Mouse (Mus musculus) heart, embryonic 12.5 days (tissue): ENCODE results near the gene Cyp2s1. TPM values are rescaled to one million over a fixed set of nuclear protein-coding genes. Genes with fewer than 3 reads are reported as not detected.
A peak's percentile ranks its signal among the peaks of the same experiment; 100 is the strongest.

Source experiments
- ATAC-seq: fragments of 200-750 bp; cut with Nextera tagmentation; 2 replicates; pipeline ENCODE4 v1.8.0; 2017; ENCODE audit warnings: moderate TSS enrichment, moderate library complexity; ENCODE audit not compliant: insufficient number of reproducible peaks, low FRiP score
- H3K27ac ChIP-seq: fragments of 300-500 bp; sonication (generic); 2 replicates; pipeline ENCODE4 v1.5.1; 2016; ENCODE audit warnings: mild to moderate bottlenecking, moderate library complexity; ENCODE audit not compliant: poor library complexity, severe bottlenecking
- H3K27me3 ChIP-seq: fragments of 300-500 bp; sonication (generic); replicated peaks from 2 replicates; pipeline ENCODE4 v1.6.1; 2016; ENCODE audit warnings: mild to moderate bottlenecking, moderate library complexity
- H3K36me3 ChIP-seq: fragments of 300-500 bp; sonication (generic); 2 replicates; pipeline ENCODE4 v1.6.1; 2016; ENCODE audit warnings: mild to moderate bottlenecking, moderate library complexity
- H3K4me1 ChIP-seq: fragments of 300-500 bp; sonication (generic); replicated peaks from 2 replicates; pipeline ENCODE4 v1.6.1; 2016; ENCODE audit warnings: mild to moderate bottlenecking
- H3K4me2 ChIP-seq: fragments of 300-500 bp; sonication (generic); 2 replicates; pipeline ENCODE4 v1.6.1; 2016; ENCODE audit warnings: mild to moderate bottlenecking, moderate library complexity
- H3K4me3 ChIP-seq: fragments of 300-500 bp; sonication (generic); 2 replicates; pipeline ENCODE4 v1.5.1; 2016; ENCODE audit warnings: mild to moderate bottlenecking
- H3K9ac ChIP-seq: fragments of 300-500 bp; sonication (generic); 2 replicates; pipeline ENCODE4 v1.6.1; 2016; ENCODE audit warnings: mild to moderate bottlenecking, moderate library complexity
- H3K9me3 ChIP-seq: fragments of 300-500 bp; sonication (generic); replicated peaks from 2 replicates; pipeline ENCODE4 v1.6.1; 2016; ENCODE audit warnings: mild to moderate bottlenecking, moderate library complexity
- WGBS: fragments of 180-500 bp; shearing (Covaris S2); methylation state at CpG from one replicate; pipeline ENCODE4 v1.1.7; 2016; 5-methylcytosine and 5-hydroxymethylcytosine counted together
- polyA plus RNA-seq: library from polyadenylated mRNA; unstranded; fragments of >200 nt; fragmentation: Nextera tagmentation; extraction: Ambion mirVana; gene quantifications from 2 replicates; pipeline ENCODE4 v1.2.1, GENCODE M21; 2016

Gene Cyp2s1
- polyA plus RNA-seq, 1 experiment from 2014 or later = 3.1 TPM

- H3K27me3 ChIP-seq = no peaks in the 10 kb centered on the region
- peak overlapping the region; percentile 74; the same call in 1 of the 2 replicates for H3K9ac ChIP-seq
- H3K36me3 ChIP-seq = peaks cover 40% of the 10 kb centered on the region
- WGBS = 54% methylated on average over 4 of the region's 4 CpGs
- no peak overlapping the region for H3K4me2 ChIP-seq
- peak overlapping the region; percentile 69; the same call in 1 of the 2 replicates for H3K27ac ChIP-seq
- no peak overlapping the region for H3K4me3 ChIP-seq
- H3K4me1 ChIP-seq = peaks cover 40% of the 10 kb centered on the region
- no peak for ATAC-seq
- no peaks in the 10 kb centered on the region for H3K9me3 ChIP-seq
These were observed 36.0 kb downstream of the Cyp2s1 start for GRCm38 (mm10) chr7:25780753-25781152.

- Histone ChIP-seq H3K9me3 (no peaks in the 10 kb centered on the region), H3K4me3 (no peak overlapping the region), H3K27me3 (no peaks in the 10 kb centered on the region), H3K36me3 (peaks cover 40% of the 10 kb centered on the region), H3K27ac (no peak overlapping the region), H3K4me2 (no peak overlapping the region), H3K4me1 (peaks cover 36% of the 10 kb centered on the region), H3K9ac (no peak overlapping the region)
- 77% methylated on average over 5 of the region's 5 CpGs for WGBS
- ATAC-seq = no peak
These were observed 36.7 kb downstream of the Cyp2s1 start for GRCm38 (mm10) chr7:25780021-25780420.

GRCm38 (mm10) chr7:25768229-25768628 is 48.5 kb downstream of the Cyp2s1 start:
- WGBS = 79% methylated on average over 5 of the region's 5 CpGs
- H3K27me3 ChIP-seq = no peaks in the 10 kb centered on the region
- peaks cover 15% of the 10 kb centered on the region for H3K4me1 ChIP-seq
- no peak overlapping the region for H3K27ac ChIP-seq
- no peak for ATAC-seq
- no peak overlapping the region for H3K4me2 ChIP-seq
- no peaks in the 10 kb centered on the region for H3K9me3 ChIP-seq
- H3K9ac ChIP-seq = no peak overlapping the region
- no peak overlapping the region for H3K4me3 ChIP-seq
- peaks cover 86% of the 10 kb centered on the region for H3K36me3 ChIP-seq

- 82% methylated on average over 6 of the region's 6 CpGs for WGBS
These were observed 50.6 kb downstream of the Cyp2s1 start for GRCm38 (mm10) chr7:25766108-25766507.

GRCm38 (mm10) chr7:25764221-25764620 is 52.5 kb downstream of the Cyp2s1 start:
- H3K9me3 ChIP-seq = no peaks in the 10 kb centered on the region
- H3K4me3 ChIP-seq = no peak overlapping the region
- peaks cover 82% of the 10 kb centered on the region for H3K36me3 ChIP-seq
- H3K4me2 ChIP-seq = no peak overlapping the region
- ATAC-seq = peak; percentile 43
- no peaks in the 10 kb centered on the region for H3K27me3 ChIP-seq
- H3K9ac ChIP-seq = no peak overlapping the region
- H3K4me1 ChIP-seq = peaks cover 15% of the 10 kb centered on the region
- WGBS = 28% methylated on average over 5 of the region's 5 CpGs
- peak overlapping the region; percentile 62 for H3K27ac ChIP-seq

More at GRCm38 (mm10) chr7:25766108-25766507, 50.6 kb downstream of the Cyp2s1 start:
- no peak overlapping the region for H3K4me3 ChIP-seq
- peaks cover 82% of the 10 kb centered on the region for H3K36me3 ChIP-seq
- peaks cover 15% of the 10 kb centered on the region for H3K4me1 ChIP-seq
- ATAC-seq = no peak
- H3K9ac ChIP-seq = no peak overlapping the region
- H3K27ac ChIP-seq = no peak overlapping the region
- H3K27me3 ChIP-seq = no peaks in the 10 kb centered on the region
- H3K4me2 ChIP-seq = no peak overlapping the region
- no peaks in the 10 kb centered on the region for H3K9me3 ChIP-seq

- Histone ChIP-seq H3K36me3 (peaks cover 82% of the 10 kb centered on the region), H3K4me1 (peaks cover 15% of the 10 kb centered on the region)
These were observed 53.0 kb downstream of the Cyp2s1 start for GRCm38 (mm10) chr7:25763678-25764077.

GRCm38 (mm10) chr7:25761354-25761753 is 55.4 kb downstream of the Cyp2s1 start:
- Histone ChIP-seq H3K27ac (no peak overlapping the region), H3K4me2 (no peak overlapping the region), H3K9ac (no peak overlapping the region), H3K4me1 (peaks cover 15% of the 10 kb centered on the region), H3K27me3 (no peaks in the 10 kb centered on the region), H3K9me3 (no peaks in the 10 kb centered on the region), H3K36me3 (peaks cover 69% of the 10 kb centered on the region), H3K4me3 (no peak overlapping the region)
- ATAC-seq = no peak
- WGBS = 75% methylated on average over 10 of the region's 10 CpGs

More at GRCm38 (mm10) chr7:25763678-25764077, 53.0 kb downstream of the Cyp2s1 start:
- H3K27me3 ChIP-seq = no peaks in the 10 kb centered on the region
- H3K27ac ChIP-seq = peak overlapping the region; percentile 62
- H3K9ac ChIP-seq = no peak overlapping the region
- H3K9me3 ChIP-seq = no peaks in the 10 kb centered on the region
- H3K4me2 ChIP-seq = no peak overlapping the region
- WGBS = 55% methylated on average over 11 of the region's 11 CpGs
- H3K4me3 ChIP-seq = no peak overlapping the region
- peak; percentile 33; the same call in 1 of the 2 replicates for ATAC-seq

- under 1% methylated on average over 18 of the region's 18 CpGs for WGBS
These were observed 60.7 kb downstream of the Cyp2s1 start for GRCm38 (mm10) chr7:25756011-25756410.

GRCm38 (mm10) chr7:25755468-25755833 is 61.3 kb downstream of the Cyp2s1 start:
- no peaks in the 10 kb centered on the region for H3K27me3 ChIP-seq
- H3K4me1 ChIP-seq = peaks cover 22% of the 10 kb centered on the region
- H3K36me3 ChIP-seq = peaks cover 29% of the 10 kb centered on the region
- peak overlapping the region; percentile 94 for H3K27ac ChIP-seq
- no peaks in the 10 kb centered on the region for H3K9me3 ChIP-seq
- ATAC-seq = peak; percentile 29
- peak overlapping the region; percentile 66 for H3K9ac ChIP-seq
- H3K4me3 ChIP-seq = peak overlapping the region; percentile 79
- WGBS = 0% methylated on average over 15 of the region's 15 CpGs
- H3K4me2 ChIP-seq = peak overlapping the region; percentile 88

More at GRCm38 (mm10) chr7:25756011-25756410, 60.7 kb downstream of the Cyp2s1 start:
- Histone ChIP-seq H3K9me3 (no peaks in the 10 kb centered on the region), H3K9ac (peak overlapping the region; percentile 66), H3K27me3 (no peaks in the 10 kb centered on the region), H3K4me2 (peak overlapping the region; percentile 88), H3K4me1 (peaks cover 22% of the 10 kb centered on the region), H3K27ac (peak overlapping the region; percentile 94), H3K4me3 (peak overlapping the region; percentile 79), H3K36me3 (peaks cover 31% of the 10 kb centered on the region)
- peak; percentile 31 for ATAC-seq

GRCm38 (mm10) chr7:25754738-25755467 is 61.8 kb downstream of the Cyp2s1 start, which contains the start of gene Hnrnpul1:
TSS of gene Hnrnpul1 (minus strand) at chr7:25754757.
- peak within 1 kb of the TSS; percentile 99 for H3K9ac ChIP-seq
- ATAC-seq = peak; percentile 94
- peak within 1 kb of the TSS; percentile 88 for H3K4me2 ChIP-seq
- H3K4me1 ChIP-seq = peaks cover 22% of the 10 kb centered on the region
- peaks cover 27% of the 10 kb centered on the region for H3K36me3 ChIP-seq
- no peaks in the 10 kb centered on the region for H3K9me3 ChIP-seq
- H3K4me3 ChIP-seq = peak within 1 kb of the TSS; percentile 79
- H3K27me3 ChIP-seq = no peaks in the 10 kb centered on the region
- under 1% methylated on average over 55 of the region's 55 CpGs for WGBS
- peak within 1 kb of the TSS; percentile 99 for H3K27ac ChIP-seq

- ATAC-seq = no peak
These were observed 62.3 kb downstream of the Cyp2s1 start for GRCm38 (mm10) chr7:25754439-25754737.

More at GRCm38 (mm10) chr7:25754439-25754737, 62.3 kb downstream of the Cyp2s1 start:
- peak overlapping the region; percentile 88 for H3K4me2 ChIP-seq
- H3K4me3 ChIP-seq = peak overlapping the region; percentile 79
- WGBS = under 1% methylated on average over 30 of the region's 30 CpGs
- H3K9ac ChIP-seq = peak overlapping the region; percentile 99
- H3K4me1 ChIP-seq = peaks cover 22% of the 10 kb centered on the region
- H3K27ac ChIP-seq = peak overlapping the region; percentile 99
- H3K27me3 ChIP-seq = no peaks in the 10 kb centered on the region
- no peaks in the 10 kb centered on the region for H3K9me3 ChIP-seq
- peaks cover 28% of the 10 kb centered on the region for H3K36me3 ChIP-seq
